Mouse (Mus musculus): ENCODE data around the gene Casr. TPM values are rescaled to one million over a fixed set of nuclear protein-coding genes. Genes with fewer than 3 reads are reported as not detected.

The Casr gene
- polyA plus RNA-seq, 1 experiment = not detected

DNA sequence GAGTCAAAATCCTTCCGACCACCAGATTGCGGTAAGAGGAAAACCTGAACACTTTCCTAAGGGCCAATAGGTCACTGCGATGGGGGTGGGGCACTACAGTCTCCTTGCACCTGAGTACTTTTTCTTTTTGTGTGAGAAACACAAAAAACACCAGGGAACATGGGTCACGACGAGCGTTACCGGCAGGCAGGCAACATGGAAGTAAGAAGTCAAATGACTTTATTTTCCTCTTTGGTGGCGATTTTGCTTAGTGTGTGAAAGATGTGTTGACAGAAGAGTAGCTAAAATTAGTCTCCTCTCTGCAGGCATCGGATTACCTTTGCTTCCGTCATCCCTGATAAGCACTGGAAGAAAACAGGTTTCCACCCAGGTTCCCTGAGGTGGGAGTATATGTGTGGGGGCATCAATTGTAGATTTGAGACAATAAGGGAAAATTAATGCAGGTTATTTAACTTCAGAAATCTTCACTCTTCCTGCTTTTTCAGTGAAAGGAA, 6.2 kb downstream of the Casr start:
- Histone ChIP-seq H3K4me3 (replicated peaks) (no peak overlapping the region), H3K36me3 (replicated peaks; ENCODE audit: low read length) (no peaks in the 10 kb centered on the region), H3K9me3 (peaks cover 27% of the 10 kb centered on the region), H3K27me3 (replicated peaks) (peaks cover 8% of the 10 kb centered on the region), H3K4me1 (no peaks in the 10 kb centered on the region)
- TF ChIP-seq GATA1 (IDR thresholded peaks at IDR 0.05; ENCODE audit: borderline replicate concordance, low read length) (no peak), FLI1 (IDR thresholded peaks at IDR 0.05; ENCODE audit: low read length) (no peak)

DNA sequence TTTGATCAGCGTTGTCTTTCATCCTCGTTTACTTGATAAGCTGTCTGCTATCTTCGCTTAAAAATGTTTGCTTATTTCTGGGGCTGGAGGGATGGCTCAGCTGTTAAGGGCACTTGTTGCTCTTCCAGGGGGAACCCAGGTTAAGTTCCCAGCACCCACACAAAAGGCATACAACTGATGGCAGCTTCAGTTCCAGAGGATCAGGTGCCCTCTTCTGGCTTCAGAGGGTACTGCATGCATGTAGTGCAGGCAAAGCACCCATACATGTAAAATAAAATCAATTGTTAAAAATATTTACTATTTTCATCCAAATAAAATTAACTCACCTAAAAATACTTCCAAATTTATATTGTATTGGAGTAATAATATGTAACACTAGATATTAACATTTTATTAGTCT, 8.3 kb downstream of the Casr start:
- TF ChIP-seq GATA1 (IDR thresholded peaks at IDR 0.05; ENCODE audit: borderline replicate concordance, low read length) = no peak
- TF ChIP-seq FLI1 (IDR thresholded peaks at IDR 0.05; ENCODE audit: low read length) = no peak
- Histone ChIP-seq H3K27me3 (replicated peaks) (no peaks in the 10 kb centered on the region), H3K4me1 (no peaks in the 10 kb centered on the region), H3K9me3 (peaks cover 27% of the 10 kb centered on the region), H3K36me3 (replicated peaks; ENCODE audit: low read length) (no peaks in the 10 kb centered on the region), H3K4me3 (replicated peaks) (no peak overlapping the region)

DNA sequence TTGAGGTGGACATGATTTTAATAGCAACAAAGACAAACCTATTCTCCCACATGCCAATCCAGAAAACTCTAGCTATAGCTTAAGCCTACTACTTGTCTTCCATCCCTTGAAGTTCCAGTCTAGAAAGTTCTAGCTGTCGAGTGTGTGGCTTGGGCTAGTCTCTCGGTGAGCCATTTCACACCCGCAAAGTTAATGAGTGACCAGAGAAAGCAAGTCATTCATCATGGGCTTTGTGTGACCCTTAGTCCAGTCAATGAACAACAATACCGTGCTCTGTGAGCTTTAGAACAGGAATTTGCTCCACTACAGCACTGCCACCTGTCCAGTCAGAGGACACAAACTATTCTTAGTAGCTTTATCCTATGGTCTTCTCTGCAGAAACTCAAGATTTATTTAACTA, 16.6 kb downstream of the Casr start:
- H3K9me3 ChIP-seq = no peaks in the 10 kb centered on the region
- H3K27me3 ChIP-seq (replicated peaks) = no peaks in the 10 kb centered on the region
- H3K4me1 ChIP-seq = no peaks in the 10 kb centered on the region
- no peak overlapping the region for H3K4me3 ChIP-seq (replicated peaks)
- no peaks in the 10 kb centered on the region for H3K36me3 ChIP-seq (replicated peaks; ENCODE audit: low read length)
- TF ChIP-seq FLI1 (IDR thresholded peaks at IDR 0.05; ENCODE audit: low read length) = no peak
- no peak for TF ChIP-seq GATA1 (IDR thresholded peaks at IDR 0.05; ENCODE audit: borderline replicate concordance, low read length)

DNA sequence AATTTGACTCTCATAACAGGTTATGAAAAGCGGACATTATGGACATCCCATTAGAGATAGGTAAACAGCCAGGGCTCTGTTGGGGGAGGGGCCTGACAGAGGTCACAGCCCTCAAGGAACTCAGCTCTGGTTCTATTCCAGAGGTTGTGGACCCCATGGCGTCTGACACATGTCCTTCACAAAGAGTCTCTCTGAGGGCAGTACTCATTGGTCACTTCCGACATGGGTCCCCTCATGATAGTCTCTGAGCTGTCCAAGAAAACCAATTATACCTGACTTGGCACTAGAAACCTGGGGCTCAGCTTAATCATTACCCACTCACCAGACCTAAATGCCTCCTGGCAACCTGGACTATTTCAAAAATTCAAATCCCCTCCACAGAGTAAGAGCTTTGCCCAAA, 18.9 kb downstream of the Casr start:
- no peak overlapping the region for H3K4me3 ChIP-seq (replicated peaks)
- H3K27me3 ChIP-seq (replicated peaks) = no peaks in the 10 kb centered on the region
- H3K4me1 ChIP-seq = no peaks in the 10 kb centered on the region
- no peaks in the 10 kb centered on the region for H3K36me3 ChIP-seq (replicated peaks; ENCODE audit: low read length)
- H3K9me3 ChIP-seq = no peaks in the 10 kb centered on the region
- TF ChIP-seq FLI1 (IDR thresholded peaks at IDR 0.05; ENCODE audit: low read length) (no peak), GATA1 (IDR thresholded peaks at IDR 0.05; ENCODE audit: borderline replicate concordance, low read length) (no peak)

DNA sequence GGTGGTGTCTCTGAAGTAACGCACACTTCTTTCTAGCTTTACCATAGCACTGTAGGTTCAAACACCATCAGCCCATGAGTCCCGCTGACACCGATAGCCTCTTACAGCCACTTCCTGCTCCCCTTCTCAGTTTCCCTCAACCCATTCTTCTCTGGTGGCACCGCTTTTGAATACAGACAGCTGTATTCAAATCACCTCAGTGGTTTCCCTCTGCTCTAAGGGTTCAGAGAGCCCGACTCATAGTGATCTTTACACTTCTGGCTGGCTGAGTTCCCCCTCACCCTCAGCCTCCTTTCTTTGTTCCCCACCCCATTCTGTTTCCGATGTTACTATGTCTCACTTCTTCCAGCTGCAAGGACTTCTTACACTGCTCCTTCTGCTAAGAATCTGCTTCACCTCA, 21.1 kb downstream of the Casr start:
- no peaks in the 10 kb centered on the region for H3K36me3 ChIP-seq (replicated peaks; ENCODE audit: low read length)
- H3K27me3 ChIP-seq (replicated peaks) = peaks cover 2% of the 10 kb centered on the region
- H3K4me1 ChIP-seq = no peaks in the 10 kb centered on the region
- TF ChIP-seq GATA1 (IDR thresholded peaks at IDR 0.05; ENCODE audit: borderline replicate concordance, low read length) (no peak), FLI1 (IDR thresholded peaks at IDR 0.05; ENCODE audit: low read length) (no peak)
- no peak overlapping the region for H3K4me3 ChIP-seq (replicated peaks)
- H3K9me3 ChIP-seq = no peaks in the 10 kb centered on the region

DNA sequence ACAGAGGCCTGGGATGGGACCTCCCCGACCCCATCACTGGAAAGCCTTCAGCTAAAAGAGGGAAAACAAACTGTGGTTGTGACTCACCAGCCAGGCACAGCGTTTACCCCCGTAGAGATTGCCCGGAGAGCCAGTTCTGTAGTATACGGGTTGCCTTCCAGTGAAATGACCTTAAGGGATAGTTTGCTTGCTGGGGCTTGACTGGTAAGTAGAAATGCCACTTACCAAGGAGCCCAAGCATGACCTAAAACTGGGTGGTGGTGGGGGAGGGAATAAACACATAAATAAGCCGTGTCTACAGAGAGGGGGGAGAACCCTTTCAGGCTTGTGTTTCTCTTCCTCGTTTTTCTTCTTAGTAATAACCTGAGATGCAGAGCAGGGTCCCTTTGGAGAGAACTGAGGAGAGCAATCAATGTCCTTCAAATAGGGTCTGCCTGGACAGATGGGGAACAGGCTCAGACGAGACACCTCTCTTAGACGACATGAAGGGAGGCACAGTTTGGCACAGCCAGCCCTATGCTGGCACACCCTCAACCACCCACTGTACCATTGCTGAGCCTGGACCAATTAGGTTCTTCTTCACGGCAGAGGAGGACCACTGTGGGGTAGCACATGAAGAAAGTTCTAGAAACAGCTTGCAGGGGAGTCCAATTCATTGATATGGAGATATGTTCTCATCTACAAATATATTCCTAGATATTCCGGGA, 28.8 kb downstream of the Casr start:
- Histone ChIP-seq H3K9me3 (no peaks in the 10 kb centered on the region), H3K4me3 (replicated peaks) (no peak overlapping the region), H3K4me1 (peaks cover 3% of the 10 kb centered on the region; the same call in 1 of the 2 replicates), H3K36me3 (replicated peaks; ENCODE audit: low read length) (no peaks in the 10 kb centered on the region), H3K27me3 (replicated peaks) (peaks cover 7% of the 10 kb centered on the region)
- TF ChIP-seq GATA1 (IDR thresholded peaks at IDR 0.05; ENCODE audit: borderline replicate concordance, low read length) (no peak), FLI1 (IDR thresholded peaks at IDR 0.05; ENCODE audit: low read length) (no peak)

DNA sequence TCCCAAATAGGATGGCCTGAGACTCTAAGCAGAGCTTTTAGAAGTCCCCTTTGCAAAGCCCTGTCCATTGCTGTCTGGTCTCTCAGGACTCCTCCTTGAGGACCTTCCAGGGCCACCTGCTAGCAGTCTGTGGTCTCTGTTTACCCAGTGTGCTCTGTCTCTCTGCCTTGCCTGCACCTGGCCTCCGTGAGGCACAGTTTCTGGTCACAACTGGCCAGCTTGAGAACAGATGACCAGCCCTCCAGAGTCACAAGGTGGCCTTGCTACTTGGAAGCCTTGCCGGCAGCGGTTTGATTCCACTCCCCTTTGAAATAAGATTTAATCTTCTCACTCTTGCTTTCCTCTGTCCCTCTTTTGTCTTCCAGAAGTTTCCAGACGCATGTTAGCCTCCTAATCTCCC, 29.9 kb downstream of the Casr start:
- Histone ChIP-seq H3K36me3 (replicated peaks; ENCODE audit: low read length) (no peaks in the 10 kb centered on the region), H3K27me3 (replicated peaks) (peaks cover 7% of the 10 kb centered on the region), H3K9me3 (peaks cover under 1% of the 10 kb centered on the region; the same call in 1 of the 2 replicates), H3K4me1 (peaks cover 3% of the 10 kb centered on the region; the same call in 1 of the 2 replicates), H3K4me3 (replicated peaks) (no peak overlapping the region)
- no peak for TF ChIP-seq FLI1 (IDR thresholded peaks at IDR 0.05; ENCODE audit: low read length)
- no peak for TF ChIP-seq GATA1 (IDR thresholded peaks at IDR 0.05; ENCODE audit: borderline replicate concordance, low read length)

DNA sequence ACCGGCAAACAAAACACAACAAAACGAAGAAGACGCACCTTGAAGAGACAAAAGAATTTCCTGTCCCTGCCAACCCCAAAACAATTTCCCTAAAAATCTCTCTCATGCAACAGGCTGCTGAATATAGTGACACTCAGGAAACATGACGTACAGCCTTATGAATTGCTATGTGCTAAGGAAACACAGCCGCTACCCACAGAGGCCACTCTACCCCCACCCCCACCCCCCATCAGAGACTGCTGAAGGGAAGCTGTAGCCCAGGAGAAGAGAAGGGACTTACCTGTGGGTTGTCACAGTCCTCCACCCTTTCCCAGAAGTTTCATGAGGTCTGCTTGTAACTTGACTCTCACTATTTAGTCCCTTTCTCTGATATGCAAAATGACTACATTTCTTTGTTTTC, 30.3 kb downstream of the Casr start:
- H3K36me3 ChIP-seq (replicated peaks; ENCODE audit: low read length) = no peaks in the 10 kb centered on the region
- TF ChIP-seq GATA1 (IDR thresholded peaks at IDR 0.05; ENCODE audit: borderline replicate concordance, low read length) = no peak
- no peak for TF ChIP-seq FLI1 (IDR thresholded peaks at IDR 0.05; ENCODE audit: low read length)
- H3K4me3 ChIP-seq (replicated peaks) = no peak overlapping the region
- H3K4me1 ChIP-seq = peaks cover 3% of the 10 kb centered on the region; the same call in 1 of the 2 replicates
- H3K9me3 ChIP-seq = peaks cover 3% of the 10 kb centered on the region; the same call in 1 of the 2 replicates
- H3K27me3 ChIP-seq (replicated peaks) = peaks cover 8% of the 10 kb centered on the region

DNA sequence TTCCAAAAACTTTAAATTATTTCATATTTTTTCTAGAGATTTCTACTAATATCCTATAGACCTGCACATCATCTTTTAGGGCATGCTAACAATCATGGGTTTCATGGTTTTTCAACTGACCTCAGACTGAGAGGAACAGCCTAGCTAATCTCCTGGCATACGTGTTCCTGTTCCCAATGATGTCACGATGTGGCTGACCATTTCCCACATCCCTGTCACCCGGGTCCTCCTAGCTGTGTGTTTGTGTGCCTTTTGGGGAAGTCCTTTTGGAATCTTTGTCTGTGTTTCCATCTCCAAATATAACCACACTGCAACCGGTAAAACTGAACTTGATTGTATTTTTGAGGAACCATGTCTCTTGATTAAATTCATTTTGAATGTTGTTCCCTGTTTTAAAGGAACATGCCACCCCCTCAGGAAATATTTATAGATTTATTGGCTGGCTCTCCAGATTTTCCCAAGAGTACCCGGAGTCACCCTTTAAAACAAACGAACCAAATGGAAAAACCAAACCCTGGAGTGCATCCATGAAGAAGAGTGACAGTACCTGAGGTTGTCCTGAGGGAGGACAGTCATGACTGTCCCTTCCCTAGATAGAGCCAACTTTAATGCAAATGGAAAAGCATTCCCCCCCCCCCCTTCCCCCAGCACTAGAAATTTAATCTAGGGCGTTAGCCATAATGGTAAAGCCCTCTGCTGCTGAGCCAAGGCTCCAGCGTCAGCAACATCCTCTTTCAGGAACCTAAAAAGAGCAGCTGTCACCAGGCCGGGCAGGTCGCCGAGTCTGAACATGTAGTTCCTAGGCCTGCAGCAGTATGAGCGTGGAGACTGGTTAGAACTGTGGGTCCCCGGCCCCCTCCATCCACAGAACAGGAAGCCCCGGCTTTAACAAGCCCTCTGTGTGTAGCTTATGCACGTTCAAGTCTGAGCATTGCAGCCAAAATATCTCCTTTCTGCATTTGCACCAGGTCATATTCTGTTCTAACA, 31.1 kb downstream of the Casr start:
- no peaks in the 10 kb centered on the region for H3K36me3 ChIP-seq (replicated peaks; ENCODE audit: low read length)
- peaks cover 3% of the 10 kb centered on the region; the same call in 1 of the 2 replicates for H3K4me1 ChIP-seq
- TF ChIP-seq FLI1 (IDR thresholded peaks at IDR 0.05; ENCODE audit: low read length) (no peak), GATA1 (IDR thresholded peaks at IDR 0.05; ENCODE audit: borderline replicate concordance, low read length) (no peak)
- peaks cover 6% of the 10 kb centered on the region for H3K27me3 ChIP-seq (replicated peaks)
- peaks cover 3% of the 10 kb centered on the region; the same call in 1 of the 2 replicates for H3K9me3 ChIP-seq
- no peak overlapping the region for H3K4me3 ChIP-seq (replicated peaks)
